Mouse (Mus musculus): ENCODE results near the gene Adcy6.

DNA sequence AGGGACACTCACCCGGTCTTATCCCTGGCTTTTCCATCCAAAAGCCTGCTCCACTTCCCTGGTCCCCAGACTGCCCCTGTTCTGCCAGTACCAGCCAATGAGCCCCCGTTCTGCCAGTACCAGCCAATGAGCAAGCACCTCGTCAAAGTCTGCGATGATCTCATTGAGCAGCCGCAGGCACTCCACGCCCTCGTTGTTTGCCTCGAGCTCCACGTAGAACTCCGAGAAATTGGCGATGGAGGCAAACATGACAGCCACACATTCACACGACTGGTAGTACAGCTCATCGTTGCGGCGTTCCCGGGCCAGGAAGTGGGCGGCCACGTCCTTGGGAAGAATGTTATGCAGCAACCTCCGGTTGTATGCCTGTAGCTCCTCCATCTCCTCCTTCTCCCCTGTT, 15.7 kb downstream of the Adcy6 start:
- TF ChIP-seq CTCF (IDR thresholded peaks at IDR 0.05; ENCODE audit: control insufficient read depth, insufficient read depth, insufficient read length): no peak
- no peak for TF ChIP-seq FOSL1 (IDR thresholded peaks at IDR 0.05; ENCODE audit: insufficient read depth, low read length, poor library complexity, severe bottlenecking)
- TF ChIP-seq USF1 (IDR thresholded peaks at IDR 0.05; ENCODE audit: low read depth): no peak

Measured in C2C12 (cell line).